In genomic region chr17:32610231-32610630, GRCm38 (mm10) we compare ENCODE assay signal across 21 mouse cellular contexts. TPM values are rescaled to one million over a fixed set of nuclear protein-coding genes. Genes with fewer than 3 reads are reported as not detected.
A peak's percentile ranks its signal among the peaks of the same experiment; 100 is the strongest.
DNase-seq lines count a peak whose midpoint lies in the region; TF ChIP-seq lines count a peak whose summit lies in the region.
"Not testable (repeated sequence)": the region's sequence is repeated elsewhere in the genome, so short reads cannot be mapped to it uniquely, and the experiment has no call there.
"Had no signal": no experiment of that assay in that cellular context is flagged by ENCODE, and none has a peak within 500 bp of the region (broad histone marks: within the 10 kb centered on the region; RNA-seq: fewer than 3 reads in every experiment).

No protein-coding gene starts in this region.

- in situ Hi-C loops in ES-E14 (cut with MboI; ENCODE audit: low sequenced_read_pairs in 2 of 2, unreplicated experiment in 2 of 2) = not testable (repeated sequence)

- not testable (repeated sequence) for H3K4me3 ChIP-seq in ES-E14 (ENCODE audit: insufficient read depth in 1 of 2, low read depth in 1 of 2, low read length in 2 of 2, poor library complexity in 1 of 2, severe bottlenecking in 1 of 2); bone marrow macrophage, adult 2 months (ENCODE audit: insufficient read depth, low read length)

- not testable (repeated sequence) for TF ChIP-seq POLR2A in bone marrow macrophage, adult 2 months (IDR thresholded peaks at IDR 0.05; ENCODE audit: borderline replicate concordance, low read depth, low read length)

- H3K9ac ChIP-seq in ES-E14 (ENCODE audit: insufficient read depth, low read depth, low read length, poor library complexity, severe bottlenecking) = not testable (repeated sequence)

- not testable (repeated sequence) for H3K27ac ChIP-seq in ES-E14 (ENCODE audit: insufficient read depth, low read depth, low read length, poor library complexity, severe bottlenecking)
- H3K27ac ChIP-seq in bone marrow macrophage, adult 2 months (ENCODE audit: insufficient read depth, low read depth, low read length) = peak overlapping the region; percentile 58

- DNase-seq in ES-CJ7 (ENCODE audit: low read depth, low spot score) (peak; percentile 30), ES-E14 (ENCODE audit: low read depth, low spot score) (peak; percentile 16), R1 (ENCODE audit: low read depth, low spot score) (peak; percentile 79), ZHBTc4 (ENCODE audit: low read depth, low spot score) (peak; percentile 87)

- H3K4me1 ChIP-seq in ES-E14 (ENCODE audit: control insufficient read depth in 2 of 2, insufficient read depth in 2 of 2, low read length in 2 of 2, poor library complexity in 1 of 2) = not testable (repeated sequence)
- H3K4me1 ChIP-seq in bone marrow macrophage, adult 2 months (ENCODE audit: control insufficient read depth, insufficient read depth, low read length) = peaks cover 50% of the 10 kb centered on the region

- H3K36me3 ChIP-seq in ES-E14 (ENCODE audit: control insufficient read depth, insufficient read depth, low read length, poor library complexity, severe bottlenecking) = not testable (repeated sequence)

- not testable (repeated sequence) for TF ChIP-seq CTCF in bone marrow macrophage, adult 2 months (IDR thresholded peaks at IDR 0.05; ENCODE audit: low read depth, low read length)

- not testable (repeated sequence) for H3K9me3 ChIP-seq in ES-E14 (ENCODE audit: control insufficient read depth, insufficient read depth, low read depth, low read length)

RNA-seq across cellular contexts. Expression of gene Cyp4f37, which starts 10.9 kb away (rescaled TPM):
- 0.63 and 0.71 TPM in 2 replicates for total RNA-seq in ES-E14 (2012; rRNA removed)
- polyA plus RNA-seq in bone marrow macrophage, adult 2 months (2012; ENCODE audit: insufficient read depth, insufficient read length, missing spikeins) = 0.48 TPM in 1 of 2 replicates, not detected in the other
- total RNA-seq: adrenal gland, adult 18-20 months; adrenal gland, adult 2 months; adrenal gland, adult 8-10 months; adrenal gland, postnatal 10 days; adrenal gland, postnatal 14 days; adrenal gland, postnatal 25 days; adrenal gland, postnatal 36 days; adrenal gland, postnatal 4 days; MEL had no signal
- polyA plus RNA-seq: activated CD4-positive, CD25-positive, alpha-beta regulatory T cell, adult 4 months; adrenal gland, adult 2 months; brain, embryonic 14.5 days; C2C12; CD4-positive, CD25-positive, alpha-beta regulatory T cell, adult 4 months; cerebellum, adult 2 months; G1E had no signal

RNA-seq across cellular contexts. Expression of gene Cyp4f40, which starts 48.5 kb away (rescaled TPM):
- 0.21 and 0.36 TPM in 2 replicates for total RNA-seq in ES-E14 (2012; rRNA removed)
- polyA plus RNA-seq in bone marrow macrophage, adult 2 months (2012; ENCODE audit: insufficient read depth, insufficient read length, missing spikeins) = not detected in 2 replicates
- total RNA-seq: adrenal gland, adult 2 months; adrenal gland, postnatal 10 days; adrenal gland, postnatal 14 days; adrenal gland, postnatal 25 days; adrenal gland, postnatal 36 days; adrenal gland, postnatal 4 days; MEL had no signal
- polyA plus RNA-seq: activated CD4-positive, CD25-positive, alpha-beta regulatory T cell, adult 4 months; adrenal gland, adult 2 months; CD4-positive, CD25-positive, alpha-beta regulatory T cell, adult 4 months; cerebellum, adult 2 months; G1E; Patski had no signal

Comparison
In these comparisons a context has a peak if more than half of its experiments do, and no peak if none do; other contexts are left out.
1. DNase-seq: peak in every context shown above with its lines; median percentile 87 in ZHBTc4; 79 in R1; 30 in ES-CJ7; 16 in ES-E14.